Mouse (Mus musculus) hindbrain, embryonic 10.5 days (tissue): ENCODE results near the gene Grm5. TPM values are rescaled to one million over a fixed set of nuclear protein-coding genes. Genes with fewer than 3 reads are reported as not detected.
A peak's percentile ranks its signal among the peaks of the same experiment; 100 is the strongest.

Experiments used
- DNase-seq: peaks from one replicate; pipeline ENCODE4 v3.0.0-alpha.2; 2017; ENCODE audit warnings: low spot score
- H3K27ac ChIP-seq: fragments of 300-500 bp; sonication (generic); 2 replicates; pipeline ENCODE4 v1.5.1; 2016; ENCODE audit warnings: mild to moderate bottlenecking, moderate library complexity
- H3K27me3 ChIP-seq: fragments of 300-500 bp; sonication (generic); 2 replicates; pipeline ENCODE4 v1.6.1; 2016; ENCODE audit warnings: mild to moderate bottlenecking; ENCODE audit not compliant: poor library complexity, insufficient read depth, severe bottlenecking
- H3K36me3 ChIP-seq: fragments of 300-500 bp; sonication (generic); 2 replicates; pipeline ENCODE4 v1.6.1; 2016; ENCODE audit warnings: mild to moderate bottlenecking, moderate library complexity
- H3K4me1 ChIP-seq: fragments of 300-500 bp; sonication (generic); replicated peaks from 2 replicates; pipeline ENCODE4 v1.6.1; 2016; ENCODE audit warnings: mild to moderate bottlenecking
- H3K4me3 ChIP-seq: fragments of 300-500 bp; sonication (generic); 2 replicates; pipeline ENCODE4 v1.5.1; 2016; ENCODE audit warnings: mild to moderate bottlenecking, moderate library complexity
- H3K9me3 ChIP-seq: fragments of 300-500 bp; sonication (generic); 2 replicates; pipeline ENCODE4 v1.6.1; 2016; ENCODE audit warnings: mild to moderate bottlenecking, moderate library complexity
- whole genome bisulfite sequencing: fragments of 180-500 bp; shearing (Covaris S2); methylation state at CpG from one replicate; pipeline ENCODE4 v1.1.7; 2016; 5-methylcytosine and 5-hydroxymethylcytosine counted together
- polyA plus RNA-seq: library from polyadenylated mRNA; unstranded; fragments of >200 nt; fragmentation: Nextera tagmentation; extraction: Ambion mirVana; gene quantifications from 2 replicates; pipeline ENCODE4 v1.2.1, GENCODE M21; 2016

Gene Grm5
- polyA plus RNA-seq, 1 experiment from 2014 or later: 0.41 TPM

- Histone ChIP-seq H3K9me3 (no peaks in the 10 kb centered on the region), H3K27me3 (no peaks in the 10 kb centered on the region), H3K4me1 (no peaks in the 10 kb centered on the region), H3K36me3 (no peaks in the 10 kb centered on the region), H3K4me3 (no peak overlapping the region), H3K27ac (no peak overlapping the region)
- no peak for DNase-seq
- 75% methylated on average over 6 of the region's 6 CpGs for WGBS
These were observed 532.9 kb downstream of the Grm5 start for GRCm38 (mm10) chr7:88116724-88117409.

- no peaks in the 10 kb centered on the region for H3K9me3 ChIP-seq
- H3K4me1 ChIP-seq: peaks cover 11% of the 10 kb centered on the region
- no peak overlapping the region for H3K27ac ChIP-seq
- no peak overlapping the region for H3K4me3 ChIP-seq
- no peak for DNase-seq
- WGBS: 91% methylated on average over 8 of the region's 8 CpGs
- H3K27me3 ChIP-seq: peaks cover 31% of the 10 kb centered on the region
- H3K36me3 ChIP-seq: no peaks in the 10 kb centered on the region
These were observed 544.3 kb downstream of the Grm5 start for GRCm38 (mm10) chr7:88128080-88128848.

GRCm38 (mm10) chr7:88129536-88130487 is 545.8 kb downstream of the Grm5 start:
- Histone ChIP-seq H3K4me1 (peaks cover 11% of the 10 kb centered on the region), H3K9me3 (no peaks in the 10 kb centered on the region), H3K36me3 (no peaks in the 10 kb centered on the region), H3K4me3 (peak overlapping the region; percentile 54), H3K27me3 (peaks cover 31% of the 10 kb centered on the region), H3K27ac (peak overlapping the region; percentile 78)
- WGBS: 10% methylated on average over 41 of the region's 41 CpGs
- peak; percentile 51 for DNase-seq

- no peak for DNase-seq
- H3K27ac ChIP-seq: peak overlapping the region; percentile 78
These were observed 546.5 kb downstream of the Grm5 start for GRCm38 (mm10) chr7:88130488-88130849.

GRCm38 (mm10) chr7:88159542-88160241 is 575.7 kb downstream of the Grm5 start:
- H3K27me3 ChIP-seq: no peaks in the 10 kb centered on the region
- H3K27ac ChIP-seq: no peak overlapping the region
- WGBS: 81% methylated on average over 1 of the region's 1 CpGs
- H3K36me3 ChIP-seq: no peaks in the 10 kb centered on the region
- DNase-seq: no peak
- H3K4me3 ChIP-seq: no peak overlapping the region
- H3K4me1 ChIP-seq: no peaks in the 10 kb centered on the region
- H3K9me3 ChIP-seq: no peaks in the 10 kb centered on the region

More at GRCm38 (mm10) chr7:88130488-88130849, 546.5 kb downstream of the Grm5 start:
- Histone ChIP-seq H3K9me3 (no peaks in the 10 kb centered on the region), H3K27me3 (peaks cover 31% of the 10 kb centered on the region), H3K36me3 (no peaks in the 10 kb centered on the region), H3K4me3 (peak overlapping the region; percentile 54), H3K4me1 (peaks cover 11% of the 10 kb centered on the region)
- 32% methylated on average over 22 of the region's 22 CpGs for WGBS

- DNase-seq: no peak
- Histone ChIP-seq H3K36me3 (no peaks in the 10 kb centered on the region), H3K4me3 (no peak overlapping the region), H3K4me1 (no peaks in the 10 kb centered on the region), H3K9me3 (no peaks in the 10 kb centered on the region), H3K27ac (no peak overlapping the region), H3K27me3 (no peaks in the 10 kb centered on the region)
- 94% methylated on average over 2 of the region's 2 CpGs for WGBS
These were observed 577.6 kb downstream of the Grm5 start for GRCm38 (mm10) chr7:88161586-88161985.

Other genes with a start within 250 kb of the Grm5 start
- 0.32 and 0.43 TPM in 2 replicates for gene Tyr, start 90.7 kb upstream of the Grm5 start, polyA plus RNA-seq